Mouse (Mus musculus): ENCODE data around the gene Adgrb3.

GRCm38 (mm10) chr1:25729844-25730243 is 99.7 kb downstream of the Adgrb3 start:
- TF ChIP-seq CTCF (IDR thresholded peaks at IDR 0.05; ENCODE audit: low read depth) (no peak), EP300 (IDR thresholded peaks at IDR 0.05; ENCODE audit: low read depth) (no peak)

All from heart, postnatal 0 days (tissue).